ENCODE assay signal across 10 mouse cellular contexts in genomic region chr9:73067086-73067485, GRCm38 (mm10). TPM values are rescaled to one million over a fixed set of nuclear protein-coding genes. Genes with fewer than 3 reads are reported as not detected.
A peak's percentile ranks its signal among the peaks of the same experiment; 100 is the strongest.
DNase-seq lines count a peak whose midpoint lies in the region; ATAC-seq and TF ChIP-seq lines count a peak whose summit lies in the region.
"Had no signal": no experiment of that assay in that cellular context is flagged by ENCODE, and none has a peak within 500 bp of the region (broad histone marks: within the 10 kb centered on the region; RNA-seq: fewer than 3 reads in every experiment).

No protein-coding gene starts in this region.

- H3K9me3 ChIP-seq in heart, embryonic 15.5 days (replicated peaks) = no peaks in the 10 kb centered on the region
- no peaks in the 10 kb centered on the region for H3K9me3 ChIP-seq in kidney, postnatal 0 days (replicated peaks; ENCODE audit: low read length)
- no peaks in the 10 kb centered on the region for H3K9me3 ChIP-seq in midbrain, embryonic 14.5 days (ENCODE audit: control insufficient read depth, low read length)
- H3K9me3 ChIP-seq: G1E had no signal

- peak overlapping the region; percentile 51 for H3K4me2 ChIP-seq in heart, embryonic 15.5 days
- peak overlapping the region; percentile 36 for H3K4me2 ChIP-seq in kidney, postnatal 0 days (ENCODE audit: low read length)
- H3K4me2 ChIP-seq in midbrain, embryonic 14.5 days (ENCODE audit: low read length) = peak overlapping the region; percentile 16; the same call in 1 of the 2 replicates

- H3K4me3 ChIP-seq in heart, embryonic 15.5 days = peak overlapping the region; percentile 17; the same call in 1 of the 2 replicates
- H3K4me3 ChIP-seq in kidney, postnatal 0 days (replicated peaks; ENCODE audit: low read depth, low read length) = no peak overlapping the region
- no peak overlapping the region for H3K4me3 ChIP-seq in midbrain, embryonic 14.5 days (replicated peaks; ENCODE audit: low read depth, low read length)

- H3K27ac ChIP-seq in heart, embryonic 15.5 days = no peak overlapping the region
- H3K27ac ChIP-seq in kidney, postnatal 0 days = no peak overlapping the region
- no peak overlapping the region for H3K27ac ChIP-seq in midbrain, embryonic 14.5 days (replicated peaks; ENCODE audit: low read depth, low read length)

- intact Hi-C loops in heart, postnatal 25 days (cut with DNase I) = no loop called here

- no peak overlapping the region for H3K9ac ChIP-seq in heart, embryonic 15.5 days
- no peak overlapping the region for H3K9ac ChIP-seq in kidney, postnatal 0 days (ENCODE audit: low read depth, low read length)
- H3K9ac ChIP-seq in midbrain, embryonic 14.5 days (replicated peaks; ENCODE audit: low read length) = no peak overlapping the region

- no peak; the same call in 1 of the 2 replicates for ATAC-seq in heart, embryonic 15.5 days (replicated peaks; ENCODE audit: insufficient number of reproducible peaks, insufficient read depth, low FRiP score, low read depth)
- ATAC-seq in kidney, postnatal 0 days (replicated peaks; ENCODE audit: low FRiP score, low read depth) = peak; percentile 71; the same call in 1 of the 2 replicates
- ATAC-seq in midbrain, embryonic 14.5 days (ENCODE audit: low FRiP score, low TSS enrichment) = no peak

- H3K4me1 ChIP-seq in heart, embryonic 15.5 days (replicated peaks) = peaks cover 19% of the 10 kb centered on the region
- H3K4me1 ChIP-seq in kidney, postnatal 0 days (replicated peaks; ENCODE audit: insufficient read depth, low read length) = peaks cover 16% of the 10 kb centered on the region; the same call in 1 of the 2 replicates
- H3K4me1 ChIP-seq in midbrain, embryonic 14.5 days (ENCODE audit: control insufficient read depth, insufficient read depth, low read length) = 0 out of 2 replicates have a peak, but pooled peaks cover 4% of the 10 kb centered on the region

- no peak for TF ChIP-seq CTCF in kidney, postnatal 0 days (IDR thresholded peaks at IDR 0.05; ENCODE audit: low read depth)

- DNase-seq in heart, postnatal 25 days (ENCODE audit: low spot score) = no peak
- peak; percentile 56 for DNase-seq in embryo, embryonic 11 days
- DNase-seq in kidney, postnatal 0 days (ENCODE audit: low spot score) = peak; percentile 76
- peak; percentile 42 for DNase-seq in midbrain, embryonic 14.5 days
- DNase-seq in urinary bladder, adult 18-20 months (ENCODE audit: low spot score in 2 of 2) = no peak
- no peak for DNase-seq in urinary bladder, postnatal 10 days (ENCODE audit: low spot score)
- no peak for DNase-seq in spleen, postnatal 10 days (ENCODE audit: low spot score in 2 of 2)

- WGBS in heart, embryonic 15.5 days = 25% methylated on average over 10 of the region's 10 CpGs
- 19% methylated on average over 10 of the region's 10 CpGs for WGBS in kidney, postnatal 0 days
- WGBS in midbrain, embryonic 14.5 days = 35% methylated on average over 10 of the region's 10 CpGs

- H3K36me3 ChIP-seq in heart, embryonic 15.5 days = no peaks in the 10 kb centered on the region; the same call in 1 of the 2 replicates
- H3K36me3 ChIP-seq in kidney, postnatal 0 days (ENCODE audit: insufficient read depth, low read length) = no peaks in the 10 kb centered on the region
- H3K36me3 ChIP-seq in midbrain, embryonic 14.5 days (ENCODE audit: control insufficient read depth, insufficient read depth, low read length) = no peaks in the 10 kb centered on the region

- H3K27me3 ChIP-seq in heart, embryonic 15.5 days = no peaks in the 10 kb centered on the region
- H3K27me3 ChIP-seq in kidney, postnatal 0 days (ENCODE audit: insufficient read depth, low read length) = no peaks in the 10 kb centered on the region
- H3K27me3 ChIP-seq in midbrain, embryonic 14.5 days (ENCODE audit: control insufficient read depth, insufficient read depth, low read length) = no peaks in the 10 kb centered on the region

RNA-seq across cellular contexts. Expression of gene Rab27a, which starts 22.4 kb away (rescaled TPM):
- polyA plus RNA-seq in heart, embryonic 15.5 days (2015; fragmentation: Nextera tagmentation; extraction: Ambion mirVana) = 3.7 and 7.8 TPM in 2 replicates
- total RNA-seq in heart, postnatal 25 days (2021) = 1 to 10 TPM; 4.2 to 4.7 TPM
- 8.9 and 9.1 TPM in 2 replicates for polyA plus RNA-seq in kidney, postnatal 0 days (2015; fragmentation: Nextera tagmentation; extraction: Ambion mirVana)
- polyA plus RNA-seq in midbrain, embryonic 14.5 days (2014; fragmentation: Nextera tagmentation; extraction: Ambion mirVana) = 0.74 and 1.0 TPM in 2 replicates

RNA-seq across cellular contexts. Expression of gene Pigb, which starts 26.9 kb away (rescaled TPM):
- 4.7 and 8.0 TPM in 2 replicates for polyA plus RNA-seq in heart, embryonic 15.5 days (2015; fragmentation: Nextera tagmentation; extraction: Ambion mirVana)
- 1 to 10 TPM; 2.2 to 2.5 TPM for total RNA-seq in heart, postnatal 25 days (2021)
- 10.8 and 11.9 TPM in 2 replicates for polyA plus RNA-seq in kidney, postnatal 0 days (2015; fragmentation: Nextera tagmentation; extraction: Ambion mirVana)
- 13.6 and 16.8 TPM in 2 replicates for polyA plus RNA-seq in midbrain, embryonic 14.5 days (2014; fragmentation: Nextera tagmentation; extraction: Ambion mirVana)

RNA-seq across cellular contexts. Expression of gene Khdc3, which starts 34.5 kb away (rescaled TPM):
- not detected in 2 replicates for polyA plus RNA-seq in heart, embryonic 15.5 days (2015; fragmentation: Nextera tagmentation; extraction: Ambion mirVana)
- not detected for total RNA-seq in heart, postnatal 25 days (2021)
- 0.15 and 0.29 TPM in 2 replicates for polyA plus RNA-seq in kidney, postnatal 0 days (2015; fragmentation: Nextera tagmentation; extraction: Ambion mirVana)
- 0.23 and 0.24 TPM in 2 replicates for polyA plus RNA-seq in midbrain, embryonic 14.5 days (2014; fragmentation: Nextera tagmentation; extraction: Ambion mirVana)

RNA-seq across cellular contexts. Expression of gene Gm20509, which starts 35.2 kb away (rescaled TPM):
- polyA plus RNA-seq in heart, embryonic 15.5 days (2015; fragmentation: Nextera tagmentation; extraction: Ambion mirVana) = not detected in 2 replicates
- not detected for total RNA-seq in heart, postnatal 25 days (2021)
- polyA plus RNA-seq in kidney, postnatal 0 days (2015; fragmentation: Nextera tagmentation; extraction: Ambion mirVana) = not detected in 2 replicates
- not detected in 2 replicates for polyA plus RNA-seq in midbrain, embryonic 14.5 days (2014; fragmentation: Nextera tagmentation; extraction: Ambion mirVana)
- total RNA-seq: G1E had no signal
- polyA plus RNA-seq: cortical plate, adult 2 months; G1E had no signal

RNA-seq across cellular contexts. Expression of gene Rsl24d1, which starts 46.1 kb away (rescaled TPM):
- polyA plus RNA-seq in heart, embryonic 15.5 days (2015; fragmentation: Nextera tagmentation; extraction: Ambion mirVana) = 77.1 and 79.6 TPM in 2 replicates
- total RNA-seq in heart, postnatal 25 days (2021) = 10 to 100 TPM; 52.2 to 55.6 TPM
- 103 and 105 TPM in 2 replicates for polyA plus RNA-seq in kidney, postnatal 0 days (2015; fragmentation: Nextera tagmentation; extraction: Ambion mirVana)
- polyA plus RNA-seq in midbrain, embryonic 14.5 days (2014; fragmentation: Nextera tagmentation; extraction: Ambion mirVana) = 121 and 122 TPM in 2 replicates

Comparison
In these comparisons a context has a peak if more than half of its experiments do, and no peak if none do; other contexts are left out.
1. DNase-seq: peak in embryo, embryonic 11 days (single experiment), kidney, postnatal 0 days (single experiment) and midbrain, embryonic 14.5 days (single experiment); none in heart, postnatal 25 days (single experiment), urinary bladder, adult 18-20 months (0 of 2), urinary bladder, postnatal 10 days (single experiment) and spleen, postnatal 10 days (0 of 2).
2. Peak in every context shown above with its lines, with median percentiles within 50 percentile points of each other: H3K4me2 ChIP-seq.